Mouse (Mus musculus): Measurements from ENCODE around the gene Tbx1. TPM values are rescaled to one million over a fixed set of nuclear protein-coding genes. Genes with fewer than 3 reads are reported as not detected.
"Not testable (repeated sequence)": the region's sequence is repeated elsewhere in the genome, so short reads cannot be mapped to it uniquely, and the experiment has no call there.

Tbx1 gene
- polyA plus RNA-seq, 1 experiment from 2014 or later: 0.28 TPM

GRCm38 (mm10) chr16:18552106-18552710 is 38.3 kb downstream of the Tbx1 start:
- no peak for ATAC-seq
- H3K9me3 ChIP-seq (ENCODE audit: control insufficient read depth, low read length): no peaks in the 10 kb centered on the region
- H3K4me3 ChIP-seq (replicated peaks; ENCODE audit: low read length): no peak overlapping the region
- peaks cover 4% of the 10 kb centered on the region; the same call in 1 of the 2 replicates for H3K4me1 ChIP-seq (replicated peaks; ENCODE audit: control insufficient read depth, insufficient read depth, low read length)
- no peak overlapping the region for H3K4me2 ChIP-seq (ENCODE audit: low read length)
- WGBS: 76% methylated on average over 11 of the region's 11 CpGs
- no peak overlapping the region for H3K9ac ChIP-seq (replicated peaks; ENCODE audit: low read depth, low read length)
- H3K27me3 ChIP-seq (replicated peaks; ENCODE audit: control insufficient read depth, insufficient read depth, low read length): no peaks in the 10 kb centered on the region
- no peaks in the 10 kb centered on the region for H3K36me3 ChIP-seq (ENCODE audit: control insufficient read depth, insufficient read depth)
- no peak overlapping the region for H3K27ac ChIP-seq (ENCODE audit: low read length)

- Histone ChIP-seq H3K9me3 (ENCODE audit: control insufficient read depth, low read length) (no peaks in the 10 kb centered on the region), H3K4me2 (ENCODE audit: low read length) (no peak overlapping the region), H3K27ac (ENCODE audit: low read length) (no peak overlapping the region), H3K36me3 (ENCODE audit: control insufficient read depth, insufficient read depth) (no peaks in the 10 kb centered on the region), H3K9ac (replicated peaks; ENCODE audit: low read depth, low read length) (no peak overlapping the region), H3K27me3 (replicated peaks; ENCODE audit: control insufficient read depth, insufficient read depth, low read length) (no peaks in the 10 kb centered on the region), H3K4me3 (replicated peaks; ENCODE audit: low read length) (no peak overlapping the region), H3K4me1 (replicated peaks; ENCODE audit: control insufficient read depth, insufficient read depth, low read length) (peaks cover 4% of the 10 kb centered on the region; the same call in 1 of the 2 replicates)
- 50% methylated on average over 9 of the region's 9 CpGs for WGBS
- no peak for ATAC-seq
Measured at GRCm38 (mm10) chr16:18551604-18552003, 38.9 kb downstream of the Tbx1 start.

- Histone ChIP-seq H3K9ac (replicated peaks; ENCODE audit: low read depth, low read length) (no peak overlapping the region), H3K4me3 (replicated peaks; ENCODE audit: low read length) (no peak overlapping the region), H3K4me2 (ENCODE audit: low read length) (no peak overlapping the region), H3K4me1 (replicated peaks; ENCODE audit: control insufficient read depth, insufficient read depth, low read length) (peaks cover 18% of the 10 kb centered on the region), H3K36me3 (ENCODE audit: control insufficient read depth, insufficient read depth) (no peaks in the 10 kb centered on the region), H3K27me3 (replicated peaks; ENCODE audit: control insufficient read depth, insufficient read depth, low read length) (no peaks in the 10 kb centered on the region), H3K27ac (ENCODE audit: low read length) (no peak overlapping the region), H3K9me3 (ENCODE audit: control insufficient read depth, low read length) (no peaks in the 10 kb centered on the region)
- no peak for ATAC-seq
- 34% methylated on average over 5 of the region's 5 CpGs for WGBS
Measured at GRCm38 (mm10) chr16:18547891-18548290, 42.6 kb downstream of the Tbx1 start.

- Histone ChIP-seq H3K9ac (replicated peaks; ENCODE audit: low read depth, low read length) (no peak overlapping the region), H3K27me3 (replicated peaks; ENCODE audit: control insufficient read depth, insufficient read depth, low read length) (no peaks in the 10 kb centered on the region), H3K4me3 (replicated peaks; ENCODE audit: low read length) (no peak overlapping the region), H3K36me3 (ENCODE audit: control insufficient read depth, insufficient read depth) (no peaks in the 10 kb centered on the region), H3K27ac (ENCODE audit: low read length) (no peak overlapping the region), H3K4me1 (replicated peaks; ENCODE audit: control insufficient read depth, insufficient read depth, low read length) (peaks cover 19% of the 10 kb centered on the region), H3K9me3 (ENCODE audit: control insufficient read depth, low read length) (no peaks in the 10 kb centered on the region), H3K4me2 (ENCODE audit: low read length) (no peak overlapping the region)
- ATAC-seq: peak; percentile 82
- 34% methylated on average over 8 of the region's 8 CpGs for WGBS
Measured at GRCm38 (mm10) chr16:18543151-18543829, 47.2 kb downstream of the Tbx1 start.

- H3K4me3 ChIP-seq (replicated peaks; ENCODE audit: low read length): no peak overlapping the region
- no peak overlapping the region for H3K4me2 ChIP-seq (ENCODE audit: low read length)
- peaks cover 10% of the 10 kb centered on the region for H3K4me1 ChIP-seq (replicated peaks; ENCODE audit: control insufficient read depth, insufficient read depth, low read length)
- no peak overlapping the region for H3K27ac ChIP-seq (ENCODE audit: low read length)
- 76% methylated on average over 6 of the region's 6 CpGs for WGBS
- H3K9ac ChIP-seq (replicated peaks; ENCODE audit: low read depth, low read length): no peak overlapping the region
- no peaks in the 10 kb centered on the region for H3K27me3 ChIP-seq (replicated peaks; ENCODE audit: control insufficient read depth, insufficient read depth, low read length)
- H3K9me3 ChIP-seq (ENCODE audit: control insufficient read depth, low read length): no peaks in the 10 kb centered on the region
- ATAC-seq: no peak
- no peaks in the 10 kb centered on the region for H3K36me3 ChIP-seq (ENCODE audit: control insufficient read depth, insufficient read depth)
Measured at GRCm38 (mm10) chr16:18539281-18539680, 51.2 kb downstream of the Tbx1 start.

GRCm38 (mm10) chr16:18537407-18537990 is 53.0 kb downstream of the Tbx1 start:
- Histone ChIP-seq H3K27ac (ENCODE audit: low read length) (no peak overlapping the region), H3K9me3 (ENCODE audit: control insufficient read depth, low read length) (no peaks in the 10 kb centered on the region), H3K4me1 (replicated peaks; ENCODE audit: control insufficient read depth, insufficient read depth, low read length) (no peaks in the 10 kb centered on the region), H3K4me2 (ENCODE audit: low read length) (no peak overlapping the region), H3K36me3 (ENCODE audit: control insufficient read depth, insufficient read depth) (no peaks in the 10 kb centered on the region), H3K27me3 (replicated peaks; ENCODE audit: control insufficient read depth, insufficient read depth, low read length) (no peaks in the 10 kb centered on the region), H3K9ac (replicated peaks; ENCODE audit: low read depth, low read length) (no peak overlapping the region), H3K4me3 (replicated peaks; ENCODE audit: low read length) (no peak overlapping the region)
- no peak for ATAC-seq
- WGBS: 84% methylated on average over 3 of the region's 3 CpGs

- H3K4me3 ChIP-seq (replicated peaks; ENCODE audit: low read length); H3K4me2 ChIP-seq (ENCODE audit: low read length); H3K27me3 ChIP-seq (replicated peaks; ENCODE audit: control insufficient read depth, insufficient read depth, low read length); H3K4me1 ChIP-seq (replicated peaks; ENCODE audit: control insufficient read depth, insufficient read depth, low read length); H3K27ac ChIP-seq (ENCODE audit: low read length); H3K36me3 ChIP-seq (ENCODE audit: control insufficient read depth, insufficient read depth); H3K9ac ChIP-seq (replicated peaks; ENCODE audit: low read depth, low read length); H3K9me3 ChIP-seq (ENCODE audit: control insufficient read depth, low read length): not testable (repeated sequence)
- peak; percentile 96 for ATAC-seq
- WGBS: 91% methylated on average over 7 of the region's 7 CpGs
Measured at GRCm38 (mm10) chr16:18533061-18533460, 57.4 kb downstream of the Tbx1 start.

Other genes starting within 250 kb of the Tbx1 start
- gene Tango2, start 242.6 kb downstream of the Tbx1 start, polyA plus RNA-seq (2015; fragmentation: Nextera tagmentation; extraction: Ambion mirVana): 74.9 and 86.8 TPM in 2 replicates
- gene Arvcf, start 242.5 kb downstream of the Tbx1 start, polyA plus RNA-seq (2015; fragmentation: Nextera tagmentation; extraction: Ambion mirVana): 58.6 and 67.8 TPM in 2 replicates
- 24.0 and 27.8 TPM in 2 replicates for gene Txnrd2, start 164.3 kb downstream of the Tbx1 start, polyA plus RNA-seq (2015; fragmentation: Nextera tagmentation; extraction: Ambion mirVana)
- 88.8 and 98.1 TPM in 2 replicates for gene Comt, start 163.8 kb downstream of the Tbx1 start, polyA plus RNA-seq (2015; fragmentation: Nextera tagmentation; extraction: Ambion mirVana)
- 14.1 and 14.6 TPM in 2 replicates for gene Gnb1l, start 92.0 kb downstream of the Tbx1 start, polyA plus RNA-seq (2015; fragmentation: Nextera tagmentation; extraction: Ambion mirVana)
- 2.4 and 3.4 TPM in 2 replicates for gene Rtl10, start 91.8 kb downstream of the Tbx1 start, polyA plus RNA-seq (2015; fragmentation: Nextera tagmentation; extraction: Ambion mirVana)
- gene Gp1bb, start 31.7 kb upstream of the Tbx1 start, polyA plus RNA-seq (2015; fragmentation: Nextera tagmentation; extraction: Ambion mirVana): 8.0 and 9.5 TPM in 2 replicates
- 16.9 and 23.4 TPM in 2 replicates for gene Gm49601, start 35.8 kb upstream of the Tbx1 start, polyA plus RNA-seq (2015; fragmentation: Nextera tagmentation; extraction: Ambion mirVana)
- gene Sept5, start 39.3 kb upstream of the Tbx1 start, polyA plus RNA-seq (2015; fragmentation: Nextera tagmentation; extraction: Ambion mirVana): 216 and 228 TPM in 2 replicates
- 90.7 and 106 TPM in 2 replicates for gene Cldn5, start 186.2 kb upstream of the Tbx1 start, polyA plus RNA-seq (2015; fragmentation: Nextera tagmentation; extraction: Ambion mirVana)
- gene Ufd1, start 221.1 kb upstream of the Tbx1 start, polyA plus RNA-seq (2015; fragmentation: Nextera tagmentation; extraction: Ambion mirVana): 115 and 130 TPM in 2 replicates
- gene Cdc45, start 221.3 kb upstream of the Tbx1 start, polyA plus RNA-seq (2015; fragmentation: Nextera tagmentation; extraction: Ambion mirVana): 21.1 and 23.7 TPM in 2 replicates
- 27.8 and 32.5 TPM in 2 replicates for gene 2510002D24Rik, start 245.9 kb upstream of the Tbx1 start, polyA plus RNA-seq (2015; fragmentation: Nextera tagmentation; extraction: Ambion mirVana)
- gene Gm28539, start 245.9 kb upstream of the Tbx1 start, polyA plus RNA-seq (2015; fragmentation: Nextera tagmentation; extraction: Ambion mirVana): not detected in 2 replicates